Mouse (Mus musculus) cortical plate, adult 2 months (tissue): ENCODE data around the gene Rai1. TPM values are rescaled to one million over a fixed set of nuclear protein-coding genes. Genes with fewer than 3 reads are reported as not detected.

Experiments used
- H3K27ac ChIP-seq: fragments of 200-500 bp; 2 replicates; pipeline ENCODE4 v1.5.1; 2012; ENCODE audit warnings: low read length, control low read depth, inconsistent platforms; ENCODE audit not compliant: insufficient read depth
- H3K4me1 ChIP-seq: fragments of 200-500 bp; 2 replicates; pipeline ENCODE4 v1.6.1; 2011; ENCODE audit warnings: low read length; ENCODE audit not compliant: control insufficient read depth, insufficient read depth
- H3K4me3 ChIP-seq: fragments of 200-500 bp; 2 replicates; pipeline ENCODE4 v1.5.1; 2011; ENCODE audit warnings: mild to moderate bottlenecking, low read length, control low read depth; ENCODE audit not compliant: insufficient read depth
- CTCF ChIP-seq: fragments of 200-500 bp; IDR thresholded peaks from 2 replicates; pipeline ENCODE4 v1.5.1; 2011; ENCODE audit warnings: mild to moderate bottlenecking, control low read depth, low read length; ENCODE audit not compliant: insufficient read depth; ENCODE audit errors: extremely low read depth
- POLR2A ChIP-seq: fragments of 200-500 bp; IDR thresholded peaks from 2 replicates; pipeline ENCODE4 v1.6.1; 2011; ENCODE audit warnings: mild to moderate bottlenecking, low read length, control low read depth; ENCODE audit not compliant: insufficient read depth; ENCODE audit errors: extremely low read depth
- polyA plus RNA-seq: library from polyadenylated mRNA; depleted of rRNA; stranded (reverse); fragments of >200 nt; gene quantifications from 2 replicates; pipeline ENCODE4 v1.2.3, GENCODE M21; 2012

Gene Rai1
- polyA plus RNA-seq, 1 experiment: 41.8 TPM

DNA sequence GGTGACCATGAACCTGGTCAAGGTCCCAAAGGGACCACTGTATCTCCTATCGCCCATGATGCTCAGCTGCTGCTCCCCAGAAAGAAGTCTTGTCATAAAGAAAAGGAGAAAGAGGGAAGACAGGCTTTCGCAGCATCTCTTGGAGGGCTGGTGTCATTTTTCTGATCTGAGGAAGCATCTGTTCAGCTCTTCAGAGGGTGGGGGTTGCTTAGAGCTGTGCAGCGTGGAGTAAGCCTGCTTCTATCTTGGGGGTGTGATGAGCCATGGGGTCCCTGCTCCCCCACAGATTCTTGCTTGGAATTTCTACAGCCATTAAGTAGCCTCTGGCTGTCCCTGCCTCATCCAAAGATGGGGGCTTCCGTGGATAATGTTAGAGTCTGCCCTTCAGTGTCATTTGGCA, 53.5 kb downstream of the Rai1 start:
- TF ChIP-seq POLR2A (no peak), CTCF (no peak)
- H3K4me1 ChIP-seq: peaks cover 24% of the 10 kb centered on the region
- H3K27ac ChIP-seq: peak overlapping the region; percentile 48; the same call in 1 of the 2 replicates
- H3K4me3 ChIP-seq: no peak overlapping the region

DNA sequence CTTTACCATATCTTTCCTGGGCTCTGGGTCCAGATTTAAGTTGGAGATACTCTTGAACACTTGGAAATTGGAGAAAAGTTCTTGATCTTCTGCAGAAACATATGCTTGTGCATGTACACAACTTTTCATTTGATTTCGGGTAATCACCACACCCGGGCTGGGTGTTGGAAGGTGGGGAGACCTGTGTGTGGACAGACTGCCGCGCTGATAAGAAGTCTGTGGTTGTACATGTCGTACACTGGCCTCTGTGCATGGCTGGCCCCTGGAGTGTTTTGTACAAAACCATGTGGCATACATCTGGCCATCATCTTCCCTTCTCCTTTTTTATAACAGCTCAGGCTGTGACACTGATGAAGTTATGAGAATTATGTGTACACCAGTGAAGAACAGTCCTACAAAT, 55.1 kb downstream of the Rai1 start:
- Histone ChIP-seq H3K4me3 (no peak overlapping the region), H3K4me1 (peaks cover 22% of the 10 kb centered on the region), H3K27ac (no peak overlapping the region)
- TF ChIP-seq CTCF (no peak), POLR2A (no peak)

DNA sequence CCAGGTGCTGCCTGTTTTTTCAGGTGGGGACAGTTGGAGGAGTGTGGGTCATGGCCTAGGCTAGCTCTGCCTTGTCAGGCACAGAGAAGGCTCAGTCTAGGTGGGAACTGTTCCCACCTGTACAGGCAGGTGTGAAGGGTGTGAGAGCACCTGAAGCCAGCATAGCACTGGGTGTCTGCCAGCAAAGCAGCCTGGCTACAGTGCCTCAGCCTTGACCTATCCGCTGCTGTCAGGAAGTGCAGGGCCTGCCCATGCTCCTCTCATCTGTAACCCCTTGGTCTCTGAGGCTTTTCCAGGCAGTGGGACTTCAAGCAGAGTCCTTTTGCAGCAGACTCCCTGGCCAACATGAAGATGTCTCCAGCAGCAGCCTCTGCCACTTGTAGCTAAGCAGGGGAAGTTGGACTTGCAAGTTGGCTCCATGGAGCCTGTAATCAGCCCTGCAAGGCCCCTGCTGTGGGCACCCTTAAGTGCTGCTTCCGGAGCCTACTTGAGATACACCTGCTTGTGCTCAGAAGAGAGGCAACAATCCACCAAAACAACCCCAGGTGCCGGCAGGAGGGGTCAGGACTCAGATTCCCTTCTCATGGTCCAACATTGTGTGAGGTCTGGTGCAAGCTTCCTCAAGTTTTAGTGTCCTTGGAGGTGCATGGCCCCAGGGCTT, 55.8 kb downstream of the Rai1 start:
- Histone ChIP-seq H3K27ac (no peak overlapping the region), H3K4me3 (no peak overlapping the region), H3K4me1 (peaks cover 24% of the 10 kb centered on the region)
- TF ChIP-seq POLR2A (no peak), CTCF (no peak)

DNA sequence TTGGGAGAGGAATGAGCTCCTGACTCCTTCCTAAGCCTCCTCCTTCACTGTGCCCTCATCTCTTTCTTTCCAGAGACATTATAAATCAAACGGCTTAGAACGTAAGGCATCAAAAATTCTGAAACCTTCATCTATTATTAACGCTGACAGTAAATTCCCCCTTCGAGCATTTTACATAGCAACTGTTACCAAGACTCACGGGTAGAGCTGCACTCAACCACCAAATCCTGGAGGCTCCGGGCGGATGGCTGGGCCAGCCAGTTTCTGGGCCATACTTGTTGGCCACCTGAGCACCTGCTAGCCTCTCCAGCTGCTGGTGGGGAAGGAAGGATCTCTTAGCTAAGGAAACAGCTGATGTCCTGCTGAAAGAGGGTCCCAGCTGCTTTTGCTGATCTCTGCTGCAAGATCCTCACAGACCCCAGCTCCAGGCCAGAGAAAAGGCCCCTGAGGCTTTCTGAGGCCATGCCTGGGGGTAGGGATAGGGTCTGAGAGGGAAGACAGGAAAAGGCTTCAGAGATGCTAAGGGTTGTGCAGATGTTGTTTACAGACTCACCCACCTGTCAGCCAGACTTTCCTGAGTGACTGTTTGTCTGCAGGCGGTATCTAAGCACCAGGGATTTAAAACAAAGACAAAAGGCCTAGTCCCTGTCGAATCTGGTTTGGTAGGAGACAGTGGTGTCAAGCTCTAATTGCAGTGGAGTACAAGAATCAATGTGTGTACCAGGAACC, 56.5 kb downstream of the Rai1 start:
- H3K4me1 ChIP-seq: peaks cover 26% of the 10 kb centered on the region
- TF ChIP-seq POLR2A (no peak), CTCF (no peak)
- no peak overlapping the region for H3K4me3 ChIP-seq
- 0 out of 2 replicates have a peak overlapping the region, but pooled peaks have one; percentile 18 for H3K27ac ChIP-seq

DNA sequence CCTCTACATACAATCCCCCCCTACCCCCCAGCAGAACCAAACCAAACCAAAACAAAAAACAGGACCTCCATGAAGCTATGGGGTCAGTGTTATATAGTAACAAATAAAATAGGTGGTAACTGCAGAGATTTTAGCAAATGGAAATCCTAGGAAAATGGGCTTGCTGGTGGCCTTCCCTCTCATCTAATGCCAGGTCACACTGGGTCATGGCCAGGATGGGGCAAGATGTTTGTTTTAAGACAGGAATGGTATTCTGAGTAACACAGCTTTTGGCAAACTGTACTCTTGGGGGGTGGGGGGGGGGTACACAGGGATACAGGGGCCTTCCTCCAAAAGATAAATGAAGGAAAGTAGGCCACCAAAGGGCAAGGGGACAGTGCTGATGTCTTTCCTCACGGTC, 57.7 kb downstream of the Rai1 start:
- peaks cover 30% of the 10 kb centered on the region for H3K4me1 ChIP-seq
- TF ChIP-seq CTCF (no peak), POLR2A (no peak)
- H3K27ac ChIP-seq: no peak overlapping the region
- no peak overlapping the region for H3K4me3 ChIP-seq

DNA sequence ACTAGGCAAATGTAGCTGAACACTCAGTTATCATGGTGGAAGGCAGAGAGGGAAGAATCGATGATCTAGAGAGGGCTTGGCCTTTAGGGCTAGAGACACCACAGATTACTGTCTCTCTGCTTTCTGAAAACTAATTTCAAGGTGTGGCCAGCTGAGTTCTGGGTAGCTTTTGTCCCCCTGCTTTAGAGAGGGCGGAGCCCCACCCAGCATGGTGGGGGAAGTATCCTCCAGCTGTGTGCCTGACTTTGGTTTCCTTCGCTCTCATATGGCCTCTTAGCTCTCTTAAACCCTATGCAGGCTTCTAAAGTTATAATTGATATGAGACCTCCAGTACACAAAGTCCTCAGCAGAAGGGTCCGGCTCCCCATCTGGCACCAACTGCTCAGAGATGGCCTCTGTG, 58.5 kb downstream of the Rai1 start:
- TF ChIP-seq CTCF (no peak), POLR2A (no peak)
- Histone ChIP-seq H3K4me1 (peaks cover 27% of the 10 kb centered on the region), H3K4me3 (no peak overlapping the region), H3K27ac (no peak overlapping the region)

DNA sequence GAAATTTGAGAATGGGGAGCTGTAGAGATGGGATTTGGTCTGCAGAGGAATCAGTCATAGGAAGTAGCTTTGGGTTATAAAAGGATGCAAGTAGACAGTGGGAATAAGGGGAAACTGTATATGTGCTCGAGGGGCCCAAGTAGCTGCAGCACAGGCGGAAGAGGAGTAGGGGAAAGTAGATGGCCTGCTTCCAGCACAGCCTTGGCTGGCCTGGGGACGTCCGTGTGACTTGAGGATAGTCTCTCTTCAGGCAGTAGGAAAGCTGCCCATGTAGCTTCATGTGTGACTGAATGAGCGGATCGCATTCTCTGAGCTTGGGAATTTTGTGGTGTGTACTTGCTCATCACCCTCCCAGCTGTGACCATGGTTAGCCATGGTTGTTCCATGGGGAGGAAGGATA, 59.6 kb downstream of the Rai1 start:
- Histone ChIP-seq H3K27ac (no peak overlapping the region; the same call in 1 of the 2 replicates), H3K4me1 (peaks cover 29% of the 10 kb centered on the region), H3K4me3 (no peak overlapping the region)
- TF ChIP-seq CTCF: no peak
- no peak for TF ChIP-seq POLR2A

DNA sequence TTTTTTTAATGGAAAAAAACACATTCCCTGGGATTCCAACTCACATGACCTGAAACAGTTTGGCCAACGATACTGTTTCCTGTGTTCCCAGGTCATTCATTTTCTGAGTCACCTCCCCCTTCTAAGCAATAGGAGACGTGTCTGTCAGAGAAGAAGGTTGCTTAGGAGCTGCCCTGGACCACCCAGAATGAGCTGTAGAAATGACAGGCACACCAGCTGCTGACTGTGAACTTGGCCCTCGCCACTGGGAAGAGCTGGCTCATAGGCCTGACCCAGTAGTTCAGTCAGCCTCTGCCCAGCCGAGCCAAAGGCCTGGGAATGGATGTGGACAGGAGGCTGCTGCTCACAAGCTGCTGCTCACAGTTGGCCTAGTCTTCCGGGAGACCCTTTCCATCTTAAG, 60.3 kb downstream of the Rai1 start:
- TF ChIP-seq CTCF (no peak), POLR2A (no peak)
- Histone ChIP-seq H3K27ac (no peak overlapping the region), H3K4me1 (peaks cover 29% of the 10 kb centered on the region), H3K4me3 (no peak overlapping the region)

DNA sequence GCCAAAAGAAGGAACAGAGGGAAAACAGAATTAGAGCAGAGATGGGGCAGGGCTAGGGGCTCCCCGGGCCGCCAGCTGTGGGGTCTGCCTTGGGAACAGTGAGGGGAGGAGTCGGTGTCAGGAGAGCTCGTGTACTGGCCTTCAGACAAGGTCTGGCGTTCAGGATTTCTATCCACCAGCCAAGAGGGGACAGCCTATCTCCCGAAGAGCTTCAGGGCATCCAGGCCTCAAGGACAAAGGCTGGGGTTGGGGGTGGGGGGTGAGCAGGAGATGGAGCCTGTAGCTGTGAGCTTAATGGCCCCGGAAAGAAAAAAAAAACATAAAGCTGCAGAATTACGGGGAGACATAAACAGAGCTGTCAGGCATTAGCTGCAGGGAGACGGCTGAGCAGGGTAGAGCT, 64.0 kb downstream of the Rai1 start:
- Histone ChIP-seq H3K4me1 (peaks cover 20% of the 10 kb centered on the region), H3K4me3 (no peak overlapping the region), H3K27ac (no peak overlapping the region)
- no peak for TF ChIP-seq POLR2A
- no peak for TF ChIP-seq CTCF

DNA sequence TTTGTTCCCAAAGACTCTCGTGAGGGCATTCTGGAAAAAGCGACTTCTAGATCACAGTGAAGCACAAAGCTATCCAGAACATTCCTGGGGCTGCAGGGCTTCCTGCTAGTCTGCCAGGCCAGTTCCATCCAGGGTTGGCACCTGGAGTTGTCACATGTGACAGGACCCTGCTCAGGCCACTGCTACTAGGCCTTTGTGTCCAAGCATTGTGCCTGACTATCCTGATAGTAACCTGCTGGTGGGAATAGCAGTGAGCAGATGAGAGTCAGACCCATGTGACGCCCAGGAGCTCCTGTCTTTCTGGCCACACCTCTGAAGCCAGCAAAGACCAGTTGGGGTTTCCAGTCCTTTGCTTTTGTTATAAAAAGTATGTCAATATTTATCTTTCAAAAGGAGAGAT, 67.3 kb downstream of the Rai1 start:
- Histone ChIP-seq H3K4me1 (peaks cover 17% of the 10 kb centered on the region), H3K4me3 (no peak overlapping the region), H3K27ac (no peak overlapping the region)
- TF ChIP-seq CTCF: no peak
- TF ChIP-seq POLR2A: no peak
